Mouse (Mus musculus) adrenal gland, adult 18-20 months (tissue): ENCODE measurements at regions not wholly inside any gene's neighbourhood (a gene's known extent, or its start where the extent isn't known, plus 50 kb on each side); places are given as distances from the start of the nearest gene placed in this dataset.

Experiments
- DNase-seq, 2 experiments: peaks; one replicate each; pipeline ENCODE4 v3.0.0; 2021 to 2022; ENCODE audit warnings: low spot score in 2 of 2

GRCm38 (mm10) chr5:111595438-111595837 is 138.3 kb upstream of the Gm26897 start:
- DNase-seq = no peak

GRCm38 (mm10) chr5:111597733-111598132 is 136.0 kb upstream of the Gm26897 start:
- no peak for DNase-seq

GRCm38 (mm10) chr5:111601711-111602521 is 131.8 kb upstream of the Gm26897 start:
- no peak for DNase-seq

GRCm38 (mm10) chr5:111613687-111614086 is 120.0 kb upstream of the Gm26897 start:
- no peak for DNase-seq

- DNase-seq = no peak
Measured at GRCm38 (mm10) chr5:111619974-111620373, 113.8 kb upstream of the Gm26897 start.

- no peak for DNase-seq
Measured at GRCm38 (mm10) chr5:111620626-111621025, 113.1 kb upstream of the Gm26897 start.

- no peak for DNase-seq
Measured at GRCm38 (mm10) chr5:111622481-111622880, 111.2 kb upstream of the Gm26897 start.

- no peak for DNase-seq
Measured at GRCm38 (mm10) chr5:111626273-111626798, 107.4 kb upstream of the Gm26897 start.

- no peak for DNase-seq
Measured at GRCm38 (mm10) chr5:111630313-111630844, 103.3 kb upstream of the Gm26897 start.

- no peak for DNase-seq
Measured at GRCm38 (mm10) chr5:111631572-111632161, 102.1 kb upstream of the Gm26897 start.

- DNase-seq = no peak
Measured at GRCm38 (mm10) chr5:111635092-111635491, 98.6 kb upstream of the Gm26897 start.

GRCm38 (mm10) chr5:111636969-111637368 is 96.8 kb upstream of the Gm26897 start:
- DNase-seq = no peak

GRCm38 (mm10) chr5:111638306-111638705 is 95.4 kb upstream of the Gm26897 start:
- DNase-seq = no peak

GRCm38 (mm10) chr5:111639476-111640287 is 94.0 kb upstream of the Gm26897 start:
- DNase-seq = no peak

GRCm38 (mm10) chr5:111640976-111641375 is 92.7 kb upstream of the Gm26897 start:
- DNase-seq = no peak

GRCm38 (mm10) chr5:111641685-111642084 is 92.0 kb upstream of the Gm26897 start:
- no peak for DNase-seq

GRCm38 (mm10) chr5:111644142-111644541 is 89.6 kb upstream of the Gm26897 start:
- DNase-seq = no peak

GRCm38 (mm10) chr5:111644788-111645187 is 88.9 kb upstream of the Gm26897 start:
- no peak for DNase-seq

GRCm38 (mm10) chr5:111647686-111648200 is 86.0 kb upstream of the Gm26897 start:
- DNase-seq = no peak

- no peak for DNase-seq
Measured at GRCm38 (mm10) chr5:111648481-111648880, 85.2 kb upstream of the Gm26897 start.

- DNase-seq = no peak
Measured at GRCm38 (mm10) chr5:111649012-111649411, 84.7 kb upstream of the Gm26897 start.
